Mouse (Mus musculus) naive thymus-derived CD4-positive, alpha-beta T cell, adult 2 months (primary cell): ENCODE measurements at regions not wholly inside any gene's neighbourhood (a gene's known extent, or its start where the extent isn't known, plus 50 kb on each side); places are given as distances from the start of the nearest gene placed in this dataset.

Experiments
- DNase-seq: peaks from one replicate; pipeline ENCODE4 v3.0.0-alpha.2; 2011; ENCODE audit warnings: low read depth

DNA sequence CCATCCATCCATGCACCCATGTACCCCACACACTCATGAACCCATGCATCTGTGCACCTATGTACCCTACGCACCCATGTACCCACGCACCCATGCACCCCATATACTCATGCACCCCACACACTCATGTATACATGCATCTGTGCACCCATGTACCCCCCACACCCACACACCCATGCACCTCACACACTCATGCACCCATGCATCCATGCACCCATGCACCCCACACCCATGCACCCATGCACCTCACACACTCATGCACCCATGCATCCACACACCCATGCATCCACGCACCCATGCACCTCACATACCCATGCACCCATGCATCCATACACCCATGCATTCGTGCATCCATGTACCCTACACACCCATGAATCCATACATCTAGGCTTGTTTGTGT is 63.6 kb downstream of the 4930564D02Rik start:
- no peak for DNase-seq

DNA sequence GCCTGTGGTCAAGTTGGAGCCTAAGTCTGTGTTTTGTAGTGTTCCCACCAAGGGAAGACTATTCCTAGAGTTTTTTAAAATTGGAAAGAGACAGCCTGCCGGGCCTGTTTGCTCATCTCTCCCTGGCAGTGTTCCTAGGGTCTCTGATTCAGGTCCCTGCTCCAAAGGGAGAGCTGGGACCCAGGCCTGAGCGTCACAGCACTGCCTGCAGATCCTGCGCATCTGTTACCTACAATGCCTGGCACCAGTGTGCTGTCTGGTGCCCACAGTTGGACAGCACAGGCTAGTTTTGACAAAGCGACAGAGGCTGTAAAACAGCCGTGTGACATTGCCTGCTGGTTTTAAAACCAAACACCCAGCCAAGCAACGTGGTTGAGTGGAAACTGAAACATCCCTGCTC is 64.4 kb downstream of the 4930564D02Rik start:
- no peak for DNase-seq

DNA sequence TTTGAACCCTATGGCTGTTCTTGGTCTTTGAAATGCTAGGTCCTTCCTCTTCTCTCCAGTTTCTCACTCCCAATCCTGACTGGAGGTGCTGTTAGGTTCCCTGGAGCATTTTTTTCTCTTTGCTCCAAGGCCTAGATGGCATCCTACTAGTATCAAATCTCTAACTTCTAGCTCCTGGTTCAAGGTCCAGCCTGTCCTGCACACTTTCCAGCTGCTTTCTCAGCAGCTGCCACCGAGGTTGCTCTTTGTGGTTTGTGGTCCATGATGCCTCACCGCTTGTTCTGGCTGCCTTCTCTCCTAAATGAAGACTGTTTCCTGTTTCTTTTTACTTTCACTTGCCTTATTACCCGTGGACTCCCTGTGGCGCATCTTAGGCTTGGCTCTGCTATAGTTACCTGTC is 66.4 kb downstream of the 4930564D02Rik start:
- peak; percentile 56 for DNase-seq

DNA sequence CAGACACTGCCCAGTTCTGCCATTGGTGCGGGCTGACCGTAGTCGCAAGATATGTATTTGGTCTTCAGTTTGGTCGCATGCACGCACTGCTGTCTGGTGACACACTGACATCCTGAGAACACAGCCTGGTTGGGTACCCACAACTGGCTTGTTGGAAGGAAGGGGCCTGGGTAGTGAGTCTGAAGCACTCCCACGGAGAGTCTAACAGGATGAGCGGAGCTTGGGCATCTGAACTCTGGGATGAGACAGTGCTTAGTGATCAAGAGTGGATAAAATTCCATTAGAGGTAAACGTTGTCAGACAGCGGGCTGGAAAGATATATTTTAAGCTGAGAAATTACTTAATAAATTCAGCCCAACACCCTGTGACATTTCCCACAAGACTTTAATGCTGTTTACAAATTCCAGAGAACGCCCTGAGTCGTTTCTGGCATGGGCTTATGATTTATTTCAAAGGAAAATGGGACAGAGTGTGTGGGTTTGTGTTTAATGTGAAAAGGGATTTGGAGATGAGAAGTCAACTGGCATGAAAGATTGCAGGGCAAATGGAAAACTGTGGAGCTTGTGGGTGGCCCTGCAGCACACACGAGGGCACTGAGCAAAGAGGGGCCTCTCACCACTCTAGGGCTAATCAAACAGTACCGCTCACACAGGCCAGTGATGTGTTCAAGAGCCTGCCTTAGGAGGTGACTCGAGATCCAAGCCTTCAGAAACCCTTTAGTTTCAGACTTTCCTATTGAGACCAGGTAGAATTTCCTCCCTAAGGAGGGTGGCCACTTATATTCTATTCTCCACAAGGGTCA is 74.7 kb downstream of the 4930564D02Rik start:
- DNase-seq: no peak

DNA sequence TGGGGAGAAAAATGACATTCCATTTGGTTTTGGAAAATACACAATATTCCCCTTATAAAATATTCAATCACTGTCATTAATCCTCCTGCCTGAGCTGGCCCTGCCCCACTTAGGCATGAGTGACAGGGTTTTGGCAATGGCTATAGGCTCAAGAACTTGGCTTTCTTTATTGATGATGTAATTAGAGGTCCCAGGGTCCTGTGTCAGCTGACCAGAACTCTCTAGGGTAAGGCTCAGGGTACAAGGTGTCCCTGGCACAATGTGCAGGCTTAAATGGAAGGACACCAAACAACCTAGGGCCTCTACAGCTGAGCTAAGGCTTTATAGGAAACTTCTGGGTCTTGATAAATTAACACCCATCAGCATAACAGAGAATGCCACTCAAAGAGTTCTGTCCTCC is 76.0 kb downstream of the 4930564D02Rik start:
- no peak for DNase-seq

DNA sequence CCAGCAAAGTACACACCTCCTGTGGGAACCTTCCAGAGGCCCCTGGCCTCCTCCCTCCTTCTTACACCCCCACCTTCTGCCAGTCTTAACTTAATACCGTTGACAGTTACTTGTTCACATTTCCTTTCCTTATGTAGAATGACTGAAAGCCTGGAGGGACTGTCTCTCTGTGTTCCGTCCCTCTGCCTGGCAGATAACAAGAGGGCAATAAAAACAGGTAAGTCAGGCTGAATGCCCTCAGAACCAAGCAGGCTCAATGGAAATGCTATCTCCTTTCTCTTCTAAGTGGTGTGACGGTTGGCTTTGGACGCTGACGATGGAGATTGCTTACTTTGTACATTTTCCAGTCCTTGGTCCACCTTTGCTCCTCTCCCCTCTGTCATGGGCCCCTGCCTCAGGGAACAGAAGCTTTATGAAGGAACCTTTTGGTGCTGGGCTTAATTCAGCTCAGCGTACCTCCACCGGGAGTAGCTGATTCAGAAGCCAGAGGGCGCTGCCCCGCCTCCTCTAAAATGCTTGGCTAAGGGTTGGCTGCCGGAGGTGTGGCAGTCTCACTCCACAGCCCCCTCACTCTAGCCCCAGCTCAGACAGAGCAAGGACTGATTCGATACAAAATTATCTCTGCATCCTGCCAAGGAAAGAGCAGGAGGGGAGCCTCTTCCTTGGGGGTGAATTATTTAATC is 85.0 kb downstream of the 4930564D02Rik start:
- DNase-seq: no peak

DNA sequence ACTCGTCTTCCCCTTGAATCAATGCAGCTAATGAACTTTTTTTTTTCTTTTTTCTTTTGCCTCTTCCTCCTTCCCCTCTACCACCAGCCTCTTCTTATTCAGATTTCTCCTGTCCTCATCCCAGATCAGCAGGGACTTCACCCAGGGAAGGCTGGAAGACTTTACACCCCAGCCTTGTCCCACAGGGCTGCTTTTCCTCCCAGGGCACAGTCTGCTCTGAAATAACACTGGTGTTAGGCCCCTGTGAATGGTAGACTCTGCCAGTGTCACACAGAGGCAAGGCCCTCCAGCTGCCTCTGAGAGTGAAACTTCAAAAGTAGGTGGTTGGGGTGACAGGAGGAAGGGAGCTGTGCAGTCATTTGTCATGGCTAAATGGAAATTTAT is 85.5 kb downstream of the 4930564D02Rik start:
- no peak for DNase-seq

DNA sequence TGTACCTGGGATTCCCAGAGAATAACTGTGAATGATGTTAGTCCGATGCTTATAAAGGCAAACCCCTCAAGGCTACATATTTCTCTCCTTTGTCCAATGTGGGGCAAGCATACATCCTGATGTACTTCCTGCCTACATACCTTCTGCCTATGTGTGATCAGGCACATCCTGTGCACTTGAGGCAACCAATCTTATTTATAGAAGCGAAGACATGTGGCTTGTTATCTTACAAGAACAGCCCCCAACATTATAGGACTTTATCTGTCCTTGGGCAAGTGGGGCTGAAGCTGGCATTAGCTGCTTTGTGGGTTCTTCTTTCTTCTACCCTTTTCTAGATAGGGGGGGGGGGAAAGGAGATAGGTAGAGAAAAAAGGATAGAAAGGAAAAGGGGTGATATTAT is 91.7 kb downstream of the 4930564D02Rik start:
- DNase-seq: no peak

DNA sequence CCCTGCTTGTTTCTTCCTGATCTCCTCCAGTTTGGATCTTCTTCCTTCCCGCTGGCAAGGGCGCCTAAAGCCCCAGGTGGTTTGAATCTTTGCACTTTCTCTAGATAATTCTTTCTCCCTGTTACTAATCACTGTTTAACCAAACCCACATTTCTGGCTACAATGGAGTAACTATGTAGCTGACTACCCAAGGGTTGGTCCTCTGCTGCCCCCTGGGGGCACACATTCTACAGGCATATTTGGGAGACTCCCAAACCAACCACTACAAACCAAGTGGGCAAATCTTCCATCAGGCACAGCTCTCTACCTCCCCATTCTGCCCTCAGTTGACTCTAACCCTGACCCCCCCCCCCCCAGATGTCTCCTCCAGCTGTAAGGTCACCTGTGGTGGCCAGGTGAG is 98.7 kb downstream of the 4930564D02Rik start:
- peak; percentile 64 for DNase-seq

DNA sequence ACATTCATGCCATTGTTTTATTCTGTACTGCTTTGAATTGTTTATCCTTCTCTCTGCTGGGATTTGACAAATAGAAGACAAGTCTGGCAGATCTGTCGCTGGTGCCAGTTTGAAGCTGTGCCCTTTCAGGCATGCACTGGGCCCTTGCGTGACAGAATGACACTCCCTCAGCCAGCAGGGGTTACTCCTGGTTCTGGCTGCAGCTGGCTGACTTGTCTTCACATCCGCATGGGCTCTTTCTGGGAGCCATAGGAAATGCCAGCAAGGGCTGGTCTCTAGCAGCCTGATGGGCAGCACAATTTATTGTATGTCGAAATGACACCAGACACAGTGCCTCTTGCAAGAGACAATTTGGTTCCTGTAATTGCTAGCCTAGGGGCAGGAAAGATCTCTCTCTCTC is 102.5 kb downstream of the 4930564D02Rik start:
- no peak for DNase-seq

DNA sequence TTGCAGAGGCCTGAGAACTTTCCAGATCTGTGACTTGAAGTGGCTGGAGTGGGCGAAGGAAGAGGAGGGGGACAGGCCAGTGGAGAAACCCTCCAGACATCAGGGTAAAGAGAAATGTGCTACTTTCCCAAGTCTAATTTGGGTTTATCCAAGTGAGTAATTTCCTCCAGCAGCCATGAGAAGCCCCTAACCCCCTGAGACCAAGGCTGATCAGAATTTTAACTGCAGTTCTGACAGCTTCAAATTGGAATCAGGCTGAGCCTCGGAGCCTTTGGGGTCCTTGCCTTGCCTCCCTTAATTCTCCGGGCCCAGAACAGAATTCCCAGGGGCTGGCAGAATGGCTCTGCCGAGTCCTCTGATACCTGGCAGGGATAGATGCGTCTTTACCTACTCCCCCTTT is 104.9 kb downstream of the 4930564D02Rik start:
- DNase-seq: no peak

DNA sequence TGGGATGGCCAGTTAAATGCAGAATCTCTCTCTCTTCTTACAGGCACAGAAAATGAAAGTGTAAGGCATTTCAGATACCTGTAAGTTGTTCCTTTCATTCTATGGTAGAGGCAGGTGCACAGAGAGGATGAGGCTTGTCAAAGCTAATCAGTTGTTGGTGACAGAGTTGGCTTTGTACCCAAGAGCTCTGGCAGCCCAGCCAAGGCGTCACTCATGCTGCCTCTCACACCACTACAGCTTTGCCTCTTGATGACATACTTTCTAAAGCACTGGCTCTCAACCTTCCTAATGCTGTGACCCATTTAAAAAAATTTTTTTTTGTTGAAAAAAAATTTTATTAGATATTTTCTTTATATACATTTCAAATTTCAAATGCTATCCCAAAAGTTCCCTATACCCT is 105.4 kb downstream of the 4930564D02Rik start:
- no peak for DNase-seq

DNA sequence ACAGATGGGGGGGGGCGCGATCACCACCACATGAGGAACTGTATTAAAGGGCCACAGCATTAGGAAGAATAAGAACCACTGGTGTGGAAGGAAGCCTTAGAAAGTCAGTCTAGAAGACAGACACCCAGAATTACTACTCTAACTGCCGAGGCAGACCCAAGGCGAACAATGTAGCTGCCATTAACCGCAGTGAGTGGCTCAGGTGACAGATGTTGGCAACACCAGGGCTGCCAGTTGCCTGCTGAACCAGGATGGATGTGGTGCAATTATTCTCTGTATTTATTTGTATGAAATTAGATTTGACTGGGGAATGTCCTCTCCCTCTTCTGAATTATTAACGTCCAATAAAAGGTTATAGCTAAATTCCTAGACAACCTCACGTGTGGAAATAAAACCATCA is 124.7 kb downstream of the 4930564D02Rik start:
- no peak for DNase-seq

DNA sequence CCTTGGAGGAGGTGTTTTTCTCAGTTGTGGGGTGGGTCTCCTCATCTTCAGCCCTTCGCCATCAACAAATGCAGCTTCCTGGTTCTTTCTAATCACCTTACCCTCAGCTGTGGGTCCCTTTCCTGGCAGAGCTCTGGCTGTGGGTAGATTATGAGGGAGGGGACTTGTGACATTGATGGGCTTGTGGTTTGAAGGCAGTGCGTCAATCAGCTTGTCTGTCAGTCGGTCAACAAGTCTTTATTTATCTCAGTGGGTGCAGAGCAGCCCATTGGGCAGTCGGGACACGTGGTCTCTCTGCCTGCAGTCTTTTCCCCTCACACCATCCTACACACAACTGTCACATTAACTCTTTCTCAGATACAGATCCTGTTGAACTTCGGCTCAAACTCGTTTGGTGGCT is 125.2 kb downstream of the 4930564D02Rik start:
- DNase-seq: no peak

DNA sequence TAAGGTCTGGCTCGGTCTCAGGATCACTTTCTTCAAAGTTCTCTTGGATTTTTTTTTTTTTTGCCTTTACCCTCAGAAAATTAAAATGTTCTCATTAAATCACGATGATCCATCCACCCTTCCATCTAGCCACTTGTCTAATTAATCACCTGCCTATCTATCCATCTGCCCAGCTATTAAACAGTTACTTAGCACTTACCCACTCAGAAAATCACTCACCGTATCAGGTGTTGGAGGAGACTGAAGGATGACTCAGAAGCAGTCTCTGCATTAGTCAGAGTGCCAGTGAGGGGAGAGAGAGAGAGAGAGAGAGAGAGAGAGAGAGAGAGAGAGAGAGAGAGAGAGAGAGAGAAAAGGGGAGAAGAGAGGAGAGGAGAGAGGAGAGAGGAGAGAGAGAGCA is 134.1 kb downstream of the 4930564D02Rik start:
- DNase-seq: no peak

DNA sequence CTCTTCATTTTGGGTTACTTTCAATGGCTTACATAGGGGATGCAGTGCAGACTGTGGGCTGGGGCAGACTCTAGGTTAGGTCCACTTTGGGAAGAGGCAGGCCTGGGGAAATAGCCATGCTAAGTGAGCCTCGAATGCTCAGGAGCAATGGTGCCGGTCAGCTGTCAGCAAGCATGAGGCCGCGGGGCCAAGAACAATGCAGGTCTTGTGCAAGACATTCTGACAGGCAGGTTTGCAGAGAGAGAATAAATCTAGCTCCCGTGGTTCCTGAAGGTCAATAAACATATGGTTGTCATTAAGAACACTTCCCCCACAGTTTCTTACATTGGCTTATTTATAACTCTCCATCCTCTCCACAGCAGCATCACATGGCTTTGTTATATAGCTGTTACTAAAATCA is 142.5 kb downstream of the 4930564D02Rik start:
- no peak for DNase-seq

DNA sequence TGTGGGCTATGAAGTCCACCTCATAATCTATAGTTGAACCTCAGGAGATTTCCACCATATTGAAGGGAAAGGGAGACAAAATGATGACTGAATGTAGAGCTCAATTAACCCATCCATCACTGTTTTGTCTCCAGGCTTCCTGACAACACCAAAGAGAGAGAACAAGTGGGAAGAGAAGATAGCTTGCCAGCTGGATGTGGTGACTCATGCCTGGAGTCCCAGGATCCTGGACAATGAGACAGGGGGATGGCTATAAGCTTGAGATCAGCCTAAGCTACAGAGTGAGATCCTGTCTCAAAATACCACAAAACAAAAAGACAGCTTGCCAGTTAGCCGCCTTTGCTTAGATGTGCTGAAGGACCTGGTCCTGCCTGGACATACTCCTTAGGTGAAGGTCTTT is 144.4 kb downstream of the 4930564D02Rik start:
- DNase-seq: no peak

DNA sequence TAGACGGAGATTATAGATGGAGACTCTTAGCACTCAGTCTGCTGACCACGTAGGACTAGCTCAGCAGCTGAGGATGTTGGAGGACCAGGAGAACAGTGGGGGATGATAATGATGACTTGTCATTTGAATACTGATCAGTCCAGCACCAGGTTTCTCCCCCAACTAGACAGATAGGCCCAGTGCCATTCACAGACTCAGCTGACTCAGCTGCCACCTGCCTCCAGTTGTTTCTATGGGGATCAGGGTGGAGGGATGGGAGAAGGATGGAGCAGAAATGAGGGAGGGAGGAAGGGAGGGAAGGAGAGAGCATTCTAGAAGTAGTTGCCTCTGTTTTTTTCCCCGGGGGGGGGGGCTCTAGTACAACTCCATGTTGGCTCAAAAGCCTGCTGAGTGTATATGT is 145.1 kb downstream of the 4930564D02Rik start:
- DNase-seq: no peak

DNA sequence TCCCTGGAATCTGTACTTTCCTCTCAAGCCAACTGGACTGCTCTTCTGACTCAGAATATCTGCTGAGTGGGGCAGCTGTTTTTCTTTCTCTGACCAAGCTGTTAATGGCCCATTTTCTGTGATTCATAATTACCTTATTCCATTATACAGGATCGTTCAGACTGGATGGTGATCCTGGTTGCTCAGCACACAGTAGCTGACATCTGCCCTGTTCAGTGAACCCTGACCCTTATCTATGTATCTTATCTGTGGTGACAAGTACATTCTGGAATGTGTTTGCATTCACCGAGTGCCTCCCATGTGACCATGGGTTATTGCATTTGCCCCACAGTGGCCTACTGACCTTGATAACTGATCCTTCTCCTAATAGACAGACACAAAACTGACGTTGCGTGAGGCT is 148.2 kb downstream of the 4930564D02Rik start:
- DNase-seq: no peak

DNA sequence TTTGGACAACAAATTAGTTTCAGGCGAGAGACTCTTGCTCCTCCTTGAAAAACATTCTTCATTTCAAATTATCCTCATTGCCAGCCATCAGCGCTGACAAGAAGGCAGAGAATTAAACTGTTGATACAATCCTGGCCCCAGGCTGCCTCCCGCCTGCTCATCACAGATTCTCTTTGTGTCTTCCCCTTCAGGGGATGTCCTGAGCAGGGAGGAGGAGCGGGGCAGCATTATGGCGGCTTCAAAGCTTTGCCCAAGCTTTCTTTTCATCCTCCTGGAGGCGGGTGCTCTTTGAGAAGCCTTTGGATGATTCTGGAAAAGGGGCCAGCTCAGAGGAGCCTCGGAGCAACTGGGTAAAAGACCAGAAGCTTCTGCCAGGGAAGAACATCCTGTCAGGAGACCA is 149.1 kb downstream of the 4930564D02Rik start:
- DNase-seq: no peak

DNA sequence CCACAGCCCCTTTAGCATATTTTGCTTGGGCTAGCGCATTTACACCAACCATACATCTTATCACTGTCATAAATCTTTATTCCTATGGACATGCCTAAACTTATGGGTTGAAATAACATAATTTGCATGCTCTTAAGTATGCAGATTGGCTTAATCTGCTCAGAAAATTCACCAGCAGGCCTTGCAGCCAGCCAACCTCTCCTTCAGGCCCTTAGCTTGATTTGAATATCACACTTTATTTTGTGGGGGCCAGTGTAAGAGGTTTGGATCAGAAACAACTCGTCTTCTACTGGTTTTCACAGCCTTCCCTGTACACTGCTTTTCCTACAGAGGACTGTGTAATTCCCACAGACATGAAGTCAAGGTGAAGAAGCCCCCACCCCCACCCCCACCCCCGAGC is 153.0 kb downstream of the 4930564D02Rik start:
- no peak for DNase-seq

DNA sequence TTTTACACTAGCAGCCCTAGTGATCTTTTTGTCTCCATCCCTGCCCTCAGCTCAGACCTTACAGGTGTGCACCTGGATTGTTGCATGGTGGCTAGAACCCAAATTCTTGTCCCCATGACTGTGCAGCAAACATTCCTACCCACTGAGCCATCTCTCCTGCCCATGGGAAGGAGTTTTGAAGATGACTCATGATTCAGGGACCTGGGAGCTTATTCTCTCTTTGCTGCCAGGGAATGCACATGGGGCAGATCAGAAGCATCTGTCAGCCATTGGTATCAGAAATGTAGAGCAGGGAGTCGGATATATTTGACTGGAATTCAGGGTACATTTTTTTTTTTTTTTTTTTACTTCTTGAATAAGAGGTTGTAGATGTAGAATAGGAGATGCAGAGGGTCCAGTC is 154.0 kb downstream of the 4930564D02Rik start:
- DNase-seq: no peak

DNA sequence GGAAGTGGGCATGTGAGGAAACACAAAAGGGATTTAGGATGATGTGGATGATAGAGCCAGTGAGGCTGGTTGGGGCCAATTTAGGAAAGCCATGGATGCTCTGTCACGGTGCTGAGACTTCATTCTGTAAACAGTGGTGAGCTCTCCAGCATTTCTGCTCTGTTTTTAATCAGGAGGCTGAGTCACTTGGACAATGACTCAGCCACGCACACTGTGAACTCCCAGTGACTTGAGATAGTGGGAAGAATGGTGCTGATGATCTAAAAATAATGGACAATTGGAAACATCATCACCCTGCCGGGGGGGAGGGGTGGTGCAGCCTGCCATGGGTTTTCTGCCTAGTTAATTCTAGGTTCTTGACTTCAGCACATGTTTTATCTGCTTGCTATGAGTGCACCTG is 156.3 kb downstream of the 4930564D02Rik start:
- DNase-seq: no peak

DNA sequence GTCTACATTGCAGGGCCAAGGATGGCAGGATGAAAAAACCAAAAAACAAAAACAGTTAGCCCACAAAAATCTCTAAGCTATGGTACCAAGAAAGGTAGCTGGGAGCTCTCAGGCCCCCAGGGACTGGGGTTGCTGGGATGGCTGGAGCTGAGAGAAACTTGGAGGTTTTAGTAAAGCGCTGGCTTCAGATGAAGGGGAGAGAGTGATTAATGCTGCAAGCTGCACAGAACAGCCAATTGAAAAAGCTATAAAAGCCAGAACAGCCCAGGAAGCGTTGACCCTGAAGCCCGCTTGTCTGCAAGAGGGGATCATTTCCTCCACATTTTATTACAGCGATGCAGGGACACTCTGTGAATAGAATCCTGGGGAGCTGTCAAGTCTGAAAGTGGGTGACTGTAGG is 157.0 kb downstream of the 4930564D02Rik start:
- DNase-seq: no peak
